Mouse (Mus musculus): Measurements from ENCODE around the gene Rps15a. TPM values are rescaled to one million over a fixed set of nuclear protein-coding genes. Genes with fewer than 3 reads are reported as not detected.
A peak's percentile ranks its signal among the peaks of the same experiment; 100 is the strongest.

Rps15a gene
- polyA plus RNA-seq, 1 experiment: not detected

- H3K27ac ChIP-seq (ENCODE audit: insufficient read depth, low read depth, low read length): peak overlapping the region; percentile 34; the same call in 1 of the 2 replicates
- H3K4me3 ChIP-seq (ENCODE audit: insufficient read depth, low read depth, low read length): no peak overlapping the region
- peaks cover 5% of the 10 kb centered on the region for H3K4me1 ChIP-seq (ENCODE audit: control insufficient read depth, insufficient read depth, low read length)
- whole genome bisulfite sequencing: 45% methylated on average over 2 of the region's 2 CpGs
- TF ChIP-seq POLR2A (IDR thresholded peaks at IDR 0.05; ENCODE audit: insufficient read depth, low read depth, low read length): no peak
- no peak for TF ChIP-seq CTCF (IDR thresholded peaks at IDR 0.05; ENCODE audit: insufficient read depth, low read depth, low read length)
Observed at GRCm38 (mm10) chr7:118119142-118119541, 3.2 kb upstream of the Rps15a start.

- H3K4me3 ChIP-seq (ENCODE audit: insufficient read depth, low read depth, low read length): no peak overlapping the region
- H3K4me1 ChIP-seq (ENCODE audit: control insufficient read depth, insufficient read depth, low read length): peaks cover 5% of the 10 kb centered on the region
- TF ChIP-seq POLR2A (IDR thresholded peaks at IDR 0.05; ENCODE audit: insufficient read depth, low read depth, low read length) (no peak), CTCF (IDR thresholded peaks at IDR 0.05; ENCODE audit: insufficient read depth, low read depth, low read length) (no peak)
- WGBS: 81% methylated on average over 3 of the region's 3 CpGs
- H3K27ac ChIP-seq (ENCODE audit: insufficient read depth, low read depth, low read length): no peak overlapping the region
Observed at GRCm38 (mm10) chr7:118118426-118118825, 2.4 kb upstream of the Rps15a start.

GRCm38 (mm10) chr7:118117539-118118210, 1.7 kb upstream of the Rps15a start:
- Histone ChIP-seq H3K27ac (ENCODE audit: insufficient read depth, low read depth, low read length) (no peak overlapping the region), H3K4me3 (ENCODE audit: insufficient read depth, low read depth, low read length) (no peak overlapping the region), H3K4me1 (ENCODE audit: control insufficient read depth, insufficient read depth, low read length) (peaks cover 5% of the 10 kb centered on the region)
- no peak for TF ChIP-seq POLR2A (IDR thresholded peaks at IDR 0.05; ENCODE audit: insufficient read depth, low read depth, low read length)
- TF ChIP-seq CTCF (IDR thresholded peaks at IDR 0.05; ENCODE audit: insufficient read depth, low read depth, low read length): no peak
- WGBS: 56% methylated on average over 4 of the region's 4 CpGs

GRCm38 (mm10) chr7:118116787-118117538, 975 bp upstream of the Rps15a start:
- Histone ChIP-seq H3K4me1 (ENCODE audit: control insufficient read depth, insufficient read depth, low read length) (peaks cover 7% of the 10 kb centered on the region), H3K27ac (ENCODE audit: insufficient read depth, low read depth, low read length) (no peak overlapping the region), H3K4me3 (ENCODE audit: insufficient read depth, low read depth, low read length) (no peak overlapping the region)
- TF ChIP-seq POLR2A (IDR thresholded peaks at IDR 0.05; ENCODE audit: insufficient read depth, low read depth, low read length) (no peak), CTCF (IDR thresholded peaks at IDR 0.05; ENCODE audit: insufficient read depth, low read depth, low read length) (no peak)
- WGBS: 21% methylated on average over 8 of the region's 8 CpGs

DNA sequence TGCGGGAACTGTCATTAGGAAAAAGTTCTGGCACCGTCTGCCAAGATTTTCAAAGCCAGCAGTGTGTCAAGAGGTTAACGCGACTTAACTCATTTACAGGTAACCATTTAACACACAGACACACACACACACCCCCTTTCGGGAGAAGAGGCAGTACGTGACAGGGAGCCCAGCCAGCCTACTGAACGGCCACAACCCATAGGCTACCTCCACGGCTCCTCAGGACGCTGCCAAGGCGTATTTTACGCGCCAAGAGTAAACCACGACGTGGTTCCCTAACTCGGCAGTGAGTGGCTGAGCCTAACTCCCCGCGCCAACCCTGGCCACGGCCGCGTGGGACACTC, 483 bp downstream of the Rps15a start:
- WGBS: under 1% methylated on average over 20 of the region's 20 CpGs

GRCm38 (mm10) chr7:118113541-118114297, 2.3 kb downstream of the Rps15a start:
- Histone ChIP-seq H3K4me1 (ENCODE audit: control insufficient read depth, insufficient read depth, low read length) (peaks cover 7% of the 10 kb centered on the region), H3K4me3 (ENCODE audit: insufficient read depth, low read depth, low read length) (no peak overlapping the region), H3K27ac (ENCODE audit: insufficient read depth, low read depth, low read length) (no peak overlapping the region)
- WGBS: 82% methylated on average over 5 of the region's 5 CpGs
- no peak for TF ChIP-seq POLR2A (IDR thresholded peaks at IDR 0.05; ENCODE audit: insufficient read depth, low read depth, low read length)
- no peak for TF ChIP-seq CTCF (IDR thresholded peaks at IDR 0.05; ENCODE audit: insufficient read depth, low read depth, low read length)

More for the DNA sequence above, 483 bp downstream of the Rps15a start:
- Histone ChIP-seq H3K27ac (ENCODE audit: insufficient read depth, low read depth, low read length) (peak overlapping the region; percentile 63), H3K4me3 (ENCODE audit: insufficient read depth, low read depth, low read length) (peak overlapping the region; percentile 91), H3K4me1 (ENCODE audit: control insufficient read depth, insufficient read depth, low read length) (peaks cover 7% of the 10 kb centered on the region)
- no peak for TF ChIP-seq POLR2A (IDR thresholded peaks at IDR 0.05; ENCODE audit: insufficient read depth, low read depth, low read length)
- TF ChIP-seq CTCF (IDR thresholded peaks at IDR 0.05; ENCODE audit: insufficient read depth, low read depth, low read length): no peak

- Histone ChIP-seq H3K27ac (ENCODE audit: insufficient read depth, low read depth, low read length) (no peak overlapping the region), H3K4me3 (ENCODE audit: insufficient read depth, low read depth, low read length) (no peak overlapping the region), H3K4me1 (ENCODE audit: control insufficient read depth, insufficient read depth, low read length) (peaks cover 5% of the 10 kb centered on the region)
- 73% methylated on average over 3 of the region's 3 CpGs for WGBS
- TF ChIP-seq POLR2A (IDR thresholded peaks at IDR 0.05; ENCODE audit: insufficient read depth, low read depth, low read length): no peak
- TF ChIP-seq CTCF (IDR thresholded peaks at IDR 0.05; ENCODE audit: insufficient read depth, low read depth, low read length): no peak
Observed at GRCm38 (mm10) chr7:118111128-118111527, 4.9 kb downstream of the Rps15a start.

GRCm38 (mm10) chr7:118107671-118108070, 8.3 kb downstream of the Rps15a start:
- no peak for TF ChIP-seq CTCF (IDR thresholded peaks at IDR 0.05; ENCODE audit: insufficient read depth, low read depth, low read length)
- TF ChIP-seq POLR2A (IDR thresholded peaks at IDR 0.05; ENCODE audit: insufficient read depth, low read depth, low read length): no peak
- 45% methylated on average over 1 of the region's 1 CpGs for WGBS
- Histone ChIP-seq H3K27ac (ENCODE audit: insufficient read depth, low read depth, low read length) (no peak overlapping the region), H3K4me1 (ENCODE audit: control insufficient read depth, insufficient read depth, low read length) (peaks cover 2% of the 10 kb centered on the region; the same call in 1 of the 2 replicates), H3K4me3 (ENCODE audit: insufficient read depth, low read depth, low read length) (no peak overlapping the region)
